Mouse (Mus musculus) right cerebral cortex, postnatal 25 days (tissue): Measurements from ENCODE around the gene Det1.

Experiments used
- DNase-seq: peaks from one replicate; pipeline ENCODE4 v3.0.0; 2022

The Det1 gene

DNA sequence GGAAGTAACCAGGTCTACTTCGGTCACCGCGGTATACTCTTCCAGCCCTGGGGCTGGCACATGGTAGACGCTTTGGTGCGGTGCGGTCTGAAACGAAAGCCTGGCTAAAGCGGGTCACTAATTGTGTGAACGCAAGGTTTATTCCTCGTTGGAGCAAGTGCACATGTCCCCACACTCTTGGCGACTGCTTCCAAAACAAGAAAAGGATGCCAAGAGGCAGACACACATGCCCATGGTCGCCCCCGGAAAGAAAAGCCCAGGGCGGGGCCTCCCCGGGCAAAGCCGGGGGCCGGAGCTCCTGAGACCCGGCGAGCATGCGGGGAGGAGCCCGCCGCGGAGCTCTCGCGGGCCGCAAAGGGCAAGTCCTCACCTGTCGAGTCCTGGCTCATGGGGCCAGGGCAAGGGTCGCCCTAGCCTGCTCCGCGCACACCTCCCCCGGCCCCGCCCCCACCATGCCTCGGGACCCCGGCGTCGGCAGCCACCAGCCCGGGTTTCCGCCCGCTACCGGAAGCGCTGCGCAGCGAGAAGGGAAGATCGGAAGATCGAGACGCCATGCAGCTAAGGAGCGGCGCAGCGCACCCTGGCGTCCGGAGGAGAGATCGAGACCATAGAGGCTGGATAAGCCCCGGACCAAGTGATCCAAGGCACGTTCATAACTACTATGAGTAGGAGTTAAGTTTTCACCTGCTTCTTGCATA lies at the start of gene Det1:
TSS of gene Det1 (minus strand) at position 527 of the 698 bp plus-strand sequence.
- DNase-seq: peak; percentile 92

DNA sequence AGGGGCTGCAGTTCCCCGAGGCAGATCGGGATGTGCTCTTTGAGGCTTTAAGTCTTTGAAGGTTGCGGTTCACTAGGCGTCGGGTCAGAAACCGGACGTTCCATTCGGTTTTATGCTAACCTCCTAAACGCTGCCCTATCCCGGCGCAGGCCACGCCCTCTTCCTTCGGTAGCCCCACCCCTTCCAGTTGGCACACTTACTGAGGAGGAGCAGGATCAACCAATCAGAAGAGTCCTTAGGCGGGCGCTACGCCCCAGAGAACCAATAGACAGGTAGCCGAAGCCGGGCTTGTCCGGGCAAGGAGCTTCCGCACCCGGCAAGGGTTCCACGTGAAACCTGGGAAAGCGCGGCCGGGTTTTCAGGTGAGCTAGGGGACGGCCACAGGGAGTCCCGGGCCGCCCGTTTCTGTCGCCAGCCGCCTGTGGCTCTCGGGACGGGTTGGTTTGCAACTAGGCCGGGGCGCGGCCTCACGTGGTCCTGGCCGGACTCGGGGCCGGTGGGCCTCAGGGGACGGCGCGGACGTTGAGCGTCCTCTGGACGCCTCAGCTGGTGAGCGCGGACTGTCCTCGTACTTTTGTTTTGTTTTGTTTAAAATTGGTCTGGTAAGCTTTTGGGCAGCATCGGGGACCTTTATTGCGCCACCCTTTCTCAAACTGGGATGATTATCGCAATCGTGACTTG lies 48.7 kb upstream of the Det1 start, which contains the start of gene Aen:
TSS of gene Aen (plus strand) at position 202 of the 681 bp plus-strand sequence.
- peak; percentile 95 for DNase-seq

DNA sequence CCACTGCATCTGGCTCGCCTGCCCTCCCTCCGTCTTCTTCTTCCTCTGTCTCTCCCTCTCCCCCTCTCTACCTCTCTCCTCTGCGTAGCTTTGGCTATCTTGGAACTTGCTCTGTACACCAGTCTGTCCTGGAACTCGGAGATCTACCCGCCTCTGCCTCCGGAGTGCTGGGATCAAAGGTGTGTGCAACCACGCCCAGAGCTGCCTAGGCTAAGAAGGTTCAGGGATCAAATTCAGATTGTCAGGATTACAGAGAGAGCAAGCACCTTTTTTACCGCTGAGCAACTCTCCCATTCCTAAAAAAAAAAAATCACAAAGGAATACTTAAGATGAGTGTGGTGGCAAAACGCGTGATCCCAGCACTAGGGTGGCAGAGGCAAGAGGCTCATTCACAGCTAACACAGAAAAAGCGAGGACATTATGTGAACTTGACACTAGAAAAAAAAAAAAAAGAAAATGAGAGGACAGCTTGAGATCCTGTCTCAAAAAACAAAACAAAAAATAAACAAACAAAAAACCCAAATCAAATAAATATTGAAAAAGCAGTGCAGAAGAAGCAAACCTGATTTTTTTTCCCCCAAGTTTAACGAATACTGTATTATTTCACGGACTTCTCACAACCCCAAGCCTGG lies 48.1 kb upstream of the Det1 start:
- DNase-seq: no peak

DNA sequence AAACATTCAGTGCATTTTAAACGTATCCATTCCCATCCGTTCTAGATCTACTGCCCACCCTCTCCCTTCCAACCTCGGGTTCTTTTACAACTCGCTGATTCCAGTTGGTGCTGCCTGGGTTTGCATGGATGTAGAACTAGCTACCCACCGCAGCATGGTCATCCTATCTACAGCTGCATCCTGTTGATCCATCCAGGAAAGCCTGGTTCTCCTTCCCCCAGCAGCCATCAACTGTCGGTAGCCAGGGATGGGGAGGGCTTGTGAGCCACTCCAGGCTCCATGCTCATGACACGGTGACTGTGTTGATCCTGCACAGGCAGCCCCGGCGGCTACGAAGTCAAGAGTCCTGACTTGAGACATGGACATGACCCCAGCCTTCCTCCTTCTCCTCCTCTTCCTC lies 46.9 kb upstream of the Det1 start:
- DNase-seq: no peak

DNA sequence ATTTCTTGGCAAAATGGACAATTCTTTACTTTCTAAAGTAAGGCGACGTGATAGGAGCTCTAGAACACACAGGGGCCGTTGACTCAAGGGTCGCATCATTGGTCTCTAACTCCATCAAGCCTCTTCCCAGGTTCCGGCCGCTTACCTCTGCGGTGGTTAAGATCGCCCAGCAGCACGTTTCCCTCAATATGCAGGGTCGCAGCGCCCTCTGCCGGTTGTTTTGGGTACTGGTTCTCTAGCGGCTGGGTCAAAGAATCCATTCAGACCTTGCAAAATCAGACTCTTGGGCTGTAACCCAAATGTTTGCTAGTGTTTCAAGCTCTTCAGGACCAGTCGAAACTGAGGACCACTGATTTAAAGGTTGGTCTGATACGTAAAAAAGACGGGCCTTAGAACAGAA lies 43.6 kb upstream of the Det1 start:
- DNase-seq: peak; percentile 78

DNA sequence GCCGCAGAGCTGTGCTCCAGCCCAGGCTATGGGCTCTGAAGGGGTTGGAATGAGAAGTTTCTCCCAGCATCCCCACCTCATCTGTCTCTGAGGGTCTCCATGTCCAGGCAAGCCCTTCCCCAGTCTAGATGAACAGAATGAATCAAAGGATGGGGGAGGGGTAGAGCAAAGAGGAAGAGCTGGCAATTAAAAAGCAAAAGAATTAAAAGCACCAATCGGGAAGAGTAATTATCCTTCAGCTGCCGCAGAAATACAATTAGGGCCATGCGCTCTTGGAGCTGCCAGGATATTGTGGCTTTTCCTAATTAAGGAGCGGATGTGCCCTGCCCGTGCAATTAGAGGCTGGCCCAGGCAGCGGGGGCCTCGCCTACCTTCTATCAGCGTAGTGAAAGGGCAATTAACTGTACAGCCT lies 40.4 kb upstream of the Det1 start:
- no peak for DNase-seq

DNA sequence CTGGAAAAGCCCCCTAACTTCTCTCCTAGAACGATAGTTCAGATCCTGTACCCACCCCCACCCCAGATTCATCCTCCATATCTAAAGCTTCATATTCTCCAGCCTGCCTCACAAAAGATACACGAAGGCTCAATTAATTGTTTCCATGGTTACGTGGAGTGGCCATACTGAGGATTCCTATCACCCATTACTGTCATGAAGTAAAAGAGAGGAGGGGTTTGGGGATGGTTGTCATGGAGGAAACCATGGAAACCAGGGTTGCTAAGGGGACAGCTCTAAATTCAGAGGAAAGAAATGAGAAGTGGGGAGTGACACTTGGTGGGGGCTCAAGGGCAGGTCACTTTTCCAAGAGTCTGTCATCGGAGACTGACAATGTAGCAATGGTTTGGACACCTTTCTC lies 39.4 kb upstream of the Det1 start:
- no peak for DNase-seq

DNA sequence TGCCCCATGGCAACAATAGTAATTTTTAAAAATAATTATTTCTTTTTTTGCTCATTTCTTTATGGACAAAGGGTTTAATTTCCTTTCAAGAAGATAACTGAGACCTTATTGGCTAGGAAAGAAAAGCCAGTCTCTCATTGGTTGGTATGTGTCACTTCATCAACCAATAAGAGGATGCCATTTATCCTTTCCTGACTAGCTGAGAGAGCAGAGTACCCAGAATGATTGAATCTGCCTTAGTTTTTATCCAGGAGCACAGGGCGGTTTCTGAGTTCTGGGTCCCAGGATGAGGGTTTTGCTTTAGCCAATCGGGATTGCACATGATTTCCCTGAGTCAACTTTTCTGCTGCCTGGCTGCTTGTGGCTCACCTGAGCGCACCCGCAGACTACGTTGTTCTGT lies 38.3 kb upstream of the Det1 start:
- no peak for DNase-seq

DNA sequence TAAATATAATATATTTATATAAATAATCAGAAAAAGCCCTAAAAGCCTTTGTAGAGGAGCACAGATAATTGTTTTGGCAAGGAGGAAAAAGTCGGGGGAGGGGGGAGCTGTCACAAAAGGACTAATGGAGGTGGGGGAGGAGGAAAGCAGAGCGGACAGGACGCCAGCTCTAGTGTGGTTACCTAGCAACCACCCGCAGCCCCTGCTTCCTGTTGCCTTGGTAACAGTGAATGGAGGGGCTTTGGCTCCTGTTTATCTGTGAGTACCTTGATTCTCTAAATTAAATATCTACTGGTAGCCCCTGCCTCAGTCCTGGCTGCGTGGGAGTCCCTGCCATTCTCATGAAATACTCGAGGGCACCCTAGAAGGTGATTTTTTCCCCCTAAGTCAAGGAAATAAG lies 37.1 kb upstream of the Det1 start:
- no peak for DNase-seq

DNA sequence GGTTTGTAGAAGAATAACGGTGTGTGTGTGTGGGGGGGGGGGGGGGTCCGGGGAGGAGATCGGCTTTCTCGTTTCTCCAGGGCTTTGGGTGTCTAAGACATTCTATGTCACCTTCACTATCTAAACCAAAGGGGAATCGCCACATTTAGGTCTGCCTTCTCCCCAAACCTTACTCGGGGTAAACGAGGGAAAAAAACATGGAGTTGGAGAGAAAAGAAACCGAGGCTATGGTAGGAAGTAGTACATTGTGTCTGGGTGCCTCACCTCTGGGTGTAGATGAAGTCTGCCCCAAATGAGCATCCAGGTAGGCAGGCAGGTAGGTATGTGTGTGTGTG lies 36.6 kb upstream of the Det1 start:
- no peak for DNase-seq

DNA sequence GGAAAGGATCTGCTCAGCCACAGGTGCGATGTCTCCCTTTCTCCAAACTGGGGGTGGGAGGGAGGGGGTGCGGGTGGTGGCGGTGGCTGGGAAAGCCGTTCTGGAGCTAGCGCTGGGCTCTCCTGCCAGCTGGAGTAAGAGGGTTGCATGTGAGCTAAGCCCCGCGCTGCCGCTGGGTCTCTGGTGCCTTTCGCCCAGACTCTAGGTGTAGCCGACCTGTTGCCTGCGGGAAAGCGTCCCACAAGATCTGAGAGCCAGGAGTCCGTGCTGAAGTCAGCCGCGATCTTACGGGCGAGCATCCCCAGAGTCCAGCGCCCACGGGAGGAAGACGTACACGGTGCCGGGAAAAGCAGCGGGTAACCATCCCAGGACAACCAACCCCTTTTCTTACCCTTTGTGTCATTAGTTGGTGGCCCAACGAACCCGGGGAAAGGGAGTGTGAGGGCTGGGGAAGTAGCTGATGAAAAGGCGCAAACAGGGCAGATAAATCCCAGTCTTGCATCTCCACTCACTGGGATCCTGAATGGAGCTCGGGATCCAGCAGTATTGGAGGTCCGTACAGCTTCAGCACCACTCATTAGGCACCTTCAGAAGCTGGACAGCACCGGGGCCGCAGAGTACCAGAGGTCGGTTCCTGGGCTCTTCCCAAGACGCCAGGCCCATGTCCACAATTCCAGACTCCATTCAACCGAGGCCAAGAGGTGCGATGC lies 36.1 kb upstream of the Det1 start:
- no peak for DNase-seq

DNA sequence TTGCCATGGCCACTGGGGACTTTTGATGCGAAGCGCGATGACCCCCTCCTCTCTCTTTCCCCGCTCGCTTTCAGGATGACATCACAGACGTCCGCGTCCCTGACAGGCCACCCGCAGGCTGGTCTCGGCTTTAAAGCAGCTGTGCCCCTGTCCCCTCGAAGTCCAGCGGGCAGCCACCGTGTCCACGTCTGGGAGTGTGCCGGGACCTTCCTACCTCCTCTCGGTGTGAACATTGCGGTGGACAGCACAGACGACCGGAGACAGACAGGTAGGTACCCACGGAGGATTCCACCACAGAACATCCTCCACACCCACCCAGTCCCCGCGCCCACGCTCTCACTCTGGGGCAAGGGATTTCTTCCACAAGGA lies 35.4 kb upstream of the Det1 start:
- peak; percentile 59 for DNase-seq

DNA sequence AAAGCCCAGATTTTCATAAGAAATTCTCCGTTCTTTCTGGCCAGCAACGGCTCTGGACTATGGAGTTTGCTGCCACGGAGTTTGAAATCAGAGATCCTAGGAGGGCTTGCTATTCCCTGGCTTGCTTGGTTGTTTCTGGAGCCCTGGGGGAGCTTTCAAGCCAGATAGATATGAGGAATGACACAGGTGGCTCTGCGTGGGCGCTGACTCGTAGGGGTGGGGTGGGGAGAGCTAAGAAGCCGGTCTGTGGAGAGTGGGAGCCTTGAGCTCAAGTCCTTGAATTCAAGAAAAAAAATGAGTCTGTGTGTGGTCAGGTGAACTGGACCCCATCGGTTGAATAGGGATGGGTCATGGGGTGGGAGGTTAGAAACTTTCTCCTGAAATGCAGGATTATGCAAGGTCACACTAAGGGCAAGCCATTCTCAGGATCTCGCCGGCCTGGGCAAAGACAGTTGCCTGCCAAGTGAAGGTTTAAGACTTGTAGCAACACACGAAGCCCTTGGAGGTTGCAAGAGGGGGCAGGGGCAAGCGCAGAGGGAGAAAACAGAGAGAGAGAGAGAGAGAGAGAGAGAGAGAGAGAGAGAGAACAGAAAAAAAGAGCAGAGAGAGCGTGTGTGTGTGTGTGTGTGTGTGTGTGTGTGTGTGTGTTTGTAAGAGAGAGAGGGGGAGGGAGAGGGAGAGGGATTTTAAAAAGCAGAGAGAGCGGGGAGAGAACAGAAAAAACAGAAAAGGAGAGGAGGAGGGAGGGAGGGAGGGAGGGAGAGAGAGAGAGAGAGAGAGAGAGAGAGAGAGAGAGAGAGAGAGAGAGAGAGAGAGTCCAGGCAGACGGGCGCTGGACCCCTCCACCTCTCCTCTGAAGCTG lies 34.8 kb upstream of the Det1 start:
- DNase-seq: no peak

DNA sequence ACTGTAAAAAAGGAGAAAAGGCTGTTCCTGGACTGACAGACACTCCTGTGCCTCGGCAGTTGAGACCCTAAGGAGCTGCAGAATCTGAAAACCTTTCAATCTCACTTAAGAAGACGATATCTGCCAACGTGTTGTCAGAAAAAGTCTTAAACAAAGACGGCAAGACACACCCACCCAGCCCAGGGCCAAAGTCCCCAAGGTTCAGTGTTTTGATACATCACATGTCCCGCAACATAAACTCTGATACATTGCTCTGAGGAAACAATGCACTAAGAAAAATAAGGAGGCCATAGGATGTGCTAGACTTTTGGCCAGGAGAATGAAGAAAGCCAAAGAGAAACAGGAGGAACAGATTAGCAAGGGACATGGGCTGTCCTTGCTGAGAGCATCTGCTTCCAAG lies 25.8 kb upstream of the Det1 start:
- no peak for DNase-seq

DNA sequence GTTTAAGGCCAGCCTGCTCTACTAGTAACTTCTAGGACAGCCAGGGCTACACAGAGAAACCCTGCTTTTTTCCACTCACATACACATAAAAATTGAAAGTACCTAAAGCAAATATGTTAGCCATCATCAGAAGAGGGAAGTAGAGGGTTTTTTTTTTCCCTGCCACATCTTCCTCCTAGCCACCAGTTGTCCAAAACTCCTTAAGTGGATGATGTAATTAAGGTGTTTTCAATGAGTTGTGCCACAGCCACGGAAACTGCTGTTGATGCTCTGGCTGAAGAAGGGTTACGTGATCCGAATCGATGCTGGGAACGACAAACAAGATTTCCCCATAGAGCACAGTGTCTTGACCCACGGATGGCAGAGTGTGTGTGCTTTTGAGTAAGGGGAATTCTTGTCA lies 25.3 kb upstream of the Det1 start:
- DNase-seq: no peak

DNA sequence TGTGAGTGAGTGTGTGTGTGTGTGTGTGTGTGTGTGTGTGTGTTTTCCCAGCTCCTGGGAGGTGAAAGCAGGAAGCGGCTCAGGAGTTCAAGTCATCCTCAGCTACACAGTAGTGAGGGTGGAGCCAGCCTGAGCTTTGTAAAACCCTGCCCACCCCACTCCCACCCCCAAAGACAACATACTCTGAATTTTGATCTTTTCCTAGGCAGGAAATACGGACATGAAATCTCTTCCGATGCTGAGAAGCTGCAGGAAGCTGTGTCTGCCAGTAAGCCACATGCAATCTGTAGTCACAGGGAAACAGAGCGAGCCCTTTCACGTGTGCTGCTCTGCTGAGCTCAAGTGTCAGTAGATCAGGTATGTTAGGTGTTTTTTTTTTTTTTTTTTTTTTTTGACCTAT lies 21.7 kb upstream of the Det1 start:
- DNase-seq: no peak

DNA sequence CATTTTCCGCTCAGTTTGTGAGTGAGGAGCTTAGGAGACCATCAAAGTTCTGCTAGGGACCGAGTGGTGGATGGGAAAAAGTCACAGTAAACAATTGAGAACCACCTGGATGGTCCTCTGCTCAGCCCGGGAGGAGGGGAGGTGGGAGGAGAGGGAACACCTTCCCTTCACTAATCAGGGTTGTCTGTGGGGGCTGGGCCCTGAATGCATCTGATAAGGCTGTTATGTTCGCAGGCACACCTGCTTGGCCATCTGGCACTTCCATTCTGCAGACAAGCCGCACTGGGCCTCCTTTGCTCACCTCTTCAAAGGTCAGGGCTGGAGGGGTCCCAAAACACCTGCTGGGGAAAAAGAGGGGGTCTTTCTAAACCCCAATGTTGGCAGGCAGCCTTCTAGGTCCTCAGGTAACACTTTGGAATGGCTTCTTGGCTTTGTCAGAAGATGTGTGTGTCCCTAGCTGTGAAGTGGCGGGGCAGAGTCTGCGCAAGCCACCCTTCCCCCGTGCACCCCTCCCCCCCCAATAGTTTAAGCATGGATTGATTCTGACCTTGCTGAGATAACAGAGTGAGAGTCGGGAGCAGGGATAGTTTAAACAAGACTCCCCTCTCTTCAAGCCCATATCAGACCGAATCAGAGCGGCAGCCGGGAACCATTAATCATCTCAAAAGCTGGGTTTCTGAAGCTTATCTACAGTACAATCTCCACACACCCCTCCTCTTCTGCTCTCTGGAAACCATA lies 18.3 kb upstream of the Det1 start:
- no peak for DNase-seq

DNA sequence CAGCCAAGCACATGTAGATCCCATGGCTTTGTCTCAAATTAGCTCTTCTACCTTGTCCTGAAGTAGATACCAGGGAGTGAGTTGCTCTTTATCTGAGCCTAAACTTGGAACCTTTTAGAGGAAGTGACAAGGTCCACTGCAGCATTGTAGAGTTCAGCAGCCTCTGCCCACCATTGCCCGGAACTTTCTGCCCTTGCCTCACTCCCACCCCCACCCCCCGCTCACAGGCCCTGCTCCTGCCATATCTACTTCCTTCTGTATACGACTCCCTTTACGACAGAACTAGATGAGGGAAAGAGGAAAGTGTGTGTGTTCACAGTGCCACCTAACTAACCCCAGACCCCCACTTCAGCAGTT lies 17.4 kb upstream of the Det1 start:
- DNase-seq: no peak

DNA sequence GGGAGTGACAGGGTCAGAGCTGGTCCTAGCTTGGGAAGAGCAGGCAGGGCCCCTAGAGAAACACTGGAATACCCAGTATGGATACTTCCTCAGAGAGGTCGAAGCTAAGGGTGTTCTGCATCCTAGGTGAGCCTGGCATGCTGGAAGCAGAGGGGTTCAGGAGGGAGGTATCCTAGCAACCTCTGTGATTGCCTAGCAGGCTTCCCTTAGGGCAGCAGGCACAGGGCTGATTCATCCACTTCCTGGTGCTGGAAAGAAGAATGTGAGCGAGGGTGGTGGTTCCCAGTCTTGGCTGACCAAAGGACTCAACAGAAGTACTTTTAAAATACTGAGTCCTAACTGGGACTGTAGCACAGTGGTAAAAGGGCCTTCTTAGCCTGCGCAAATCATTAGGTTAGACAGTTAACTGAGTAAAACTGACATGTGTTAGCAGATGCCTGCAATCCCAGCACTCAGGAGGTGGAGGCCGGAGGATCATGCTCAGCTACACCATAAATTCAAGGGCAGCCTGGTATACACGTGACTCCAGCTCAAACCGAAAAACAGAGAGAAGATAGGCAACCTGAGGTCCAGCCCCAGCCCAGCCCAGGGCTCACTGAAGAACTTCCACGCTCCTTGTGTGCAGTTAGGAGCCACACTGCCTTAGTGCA lies 16.9 kb upstream of the Det1 start:
- no peak for DNase-seq

DNA sequence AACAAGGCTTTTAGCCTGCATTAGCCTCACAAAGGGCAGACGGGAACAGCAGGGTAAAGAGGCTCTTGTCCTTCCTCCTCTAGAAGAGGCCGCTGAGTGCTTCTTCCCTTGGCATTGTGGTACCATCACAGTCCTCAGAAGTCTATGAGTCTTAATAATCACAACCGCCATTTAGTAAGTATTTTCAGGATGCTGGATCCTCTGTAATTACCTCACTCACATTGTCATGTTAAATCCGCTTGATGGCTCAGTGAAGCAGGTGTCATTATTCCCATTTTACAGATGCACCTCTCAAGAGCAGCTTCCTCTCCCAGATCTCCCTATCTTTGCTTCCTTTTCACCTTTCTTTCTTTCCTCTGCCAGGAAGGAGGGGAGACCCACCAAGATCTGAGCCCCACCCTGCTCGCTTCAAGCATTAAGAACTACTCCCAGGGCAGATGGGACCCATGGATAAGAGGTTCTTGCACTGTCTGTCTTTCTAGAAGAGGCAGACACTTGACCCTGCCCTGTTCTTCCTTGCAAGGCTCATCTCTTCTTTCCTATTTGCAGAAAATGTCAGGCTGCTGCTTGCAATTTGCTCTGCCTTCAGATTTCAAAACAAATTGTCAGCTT lies 8.1 kb upstream of the Det1 start:
- DNase-seq: no peak

DNA sequence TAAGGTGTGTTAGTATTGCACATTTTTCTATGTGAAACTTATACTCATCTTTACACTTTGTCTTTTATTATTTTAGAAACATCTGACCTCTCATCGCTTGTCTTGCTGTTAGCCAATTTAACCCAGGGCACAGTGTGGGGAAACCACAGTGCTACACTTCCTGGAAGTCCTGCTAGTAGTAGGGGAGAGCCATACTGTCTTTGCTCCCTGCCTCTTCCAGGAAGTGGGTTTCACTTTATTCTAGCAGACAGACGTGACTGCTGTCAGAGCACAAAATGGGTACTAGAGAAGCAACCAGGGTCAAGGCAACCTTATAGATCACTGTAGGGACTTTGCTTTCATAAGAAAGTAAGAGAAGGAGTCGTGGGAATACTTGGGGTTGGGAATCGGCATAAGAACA lies 7.0 kb upstream of the Det1 start:
- no peak for DNase-seq
